Mouse (Mus musculus): ENCODE results near the gene Prkd2.

DNA sequence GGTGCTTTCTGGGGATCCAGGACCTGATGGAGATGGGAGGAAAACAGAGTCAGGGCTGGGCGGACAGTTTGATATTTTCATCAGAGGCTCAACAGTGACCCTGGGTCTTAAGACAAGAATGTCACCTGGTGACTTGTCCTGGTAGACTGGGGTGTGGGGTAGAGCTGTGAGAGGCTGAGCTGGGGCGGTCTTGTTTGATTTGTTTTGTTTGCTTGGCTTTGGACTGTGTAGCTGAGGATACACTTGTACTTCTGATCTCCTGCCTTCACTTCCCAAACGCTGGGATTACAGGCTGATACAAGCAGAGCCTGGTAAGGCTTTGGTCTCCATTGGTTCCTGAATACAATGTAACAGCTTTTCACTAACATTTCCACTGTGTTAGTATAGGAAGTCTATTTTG, 24.8 kb downstream of the Prkd2 start:
- TF ChIP-seq CTCF (IDR thresholded peaks at IDR 0.05; ENCODE audit: control insufficient read depth, insufficient read depth, insufficient read length) = no peak
- no peak for TF ChIP-seq CEBPB (IDR thresholded peaks at IDR 0.05; ENCODE audit: low read depth)
- no peak for TF ChIP-seq USF1 (IDR thresholded peaks at IDR 0.05; ENCODE audit: low read depth)
- TF ChIP-seq MYOD1 (IDR thresholded peaks at IDR 0.05; ENCODE audit: control insufficient read depth, insufficient read length, low read depth) = no peak
- TF ChIP-seq MAX (IDR thresholded peaks at IDR 0.05) = no peak
- no peak for TF ChIP-seq FOSL1 (IDR thresholded peaks at IDR 0.05; ENCODE audit: insufficient read depth, low read length, poor library complexity, severe bottlenecking)
- no peak for TF ChIP-seq MYOG (IDR thresholded peaks at IDR 0.05; ENCODE audit: control insufficient read depth, extremely low read depth, insufficient read length)

Data from C2C12 (cell line).